Mouse (Mus musculus) liver, postnatal 0 days (tissue): Measurements from ENCODE around the gene Smarca5. TPM values are rescaled to one million over a fixed set of nuclear protein-coding genes. Genes with fewer than 3 reads are reported as not detected.

ENCODE experiments used
- ATAC-seq: fragments of 200-750 bp; cut with Nextera tagmentation; 2 replicates; pipeline ENCODE4 v1.8.0; 2017; ENCODE audit warnings: mild to moderate bottlenecking, moderate library complexity
- DNase-seq: peaks from one replicate; pipeline ENCODE4 v3.0.0-alpha.2; 2016
- H3K27ac ChIP-seq: fragments of 300-500 bp; sonication (generic); 2 replicates; pipeline ENCODE4 v1.5.1; 2014; ENCODE audit warnings: antibody characterized with exemption, moderate library complexity, mild to moderate bottlenecking, low read depth
- H3K27me3 ChIP-seq: fragments of 300-500 bp; sonication (generic); 2 replicates; pipeline ENCODE4 v1.6.1; 2014; ENCODE audit warnings: low read length, control low read depth, mixed read lengths; ENCODE audit not compliant: insufficient read depth
- H3K36me3 ChIP-seq: fragments of 300-500 bp; sonication (generic); replicated peaks from 2 replicates; pipeline ENCODE4 v1.6.1; 2014; ENCODE audit warnings: mild to moderate bottlenecking, control low read depth, low read length, moderate library complexity, mixed read lengths; ENCODE audit not compliant: insufficient read depth
- H3K4me1 ChIP-seq: fragments of 300-500 bp; sonication (generic); 2 replicates; pipeline ENCODE4 v1.6.1; 2014; ENCODE audit warnings: antibody characterized with exemption, mild to moderate bottlenecking, control low read depth; ENCODE audit not compliant: insufficient read depth
- H3K4me2 ChIP-seq: fragments of 300-500 bp; sonication (generic); 2 replicates; pipeline ENCODE4 v1.6.1; 2014; ENCODE audit warnings: low read depth, mild to moderate bottlenecking, low read length, moderate library complexity, mixed read lengths
- H3K4me3 ChIP-seq: fragments of 300-500 bp; sonication (generic); 2 replicates; pipeline ENCODE4 v1.5.1; 2014; ENCODE audit warnings: low read depth, low read length
- H3K9ac ChIP-seq: fragments of 300-500 bp; sonication (generic); replicated peaks from 2 replicates; pipeline ENCODE4 v1.6.1; 2014; ENCODE audit warnings: mild to moderate bottlenecking, moderate library complexity
- H3K9me3 ChIP-seq: fragments of 300-500 bp; sonication (generic); 2 replicates; pipeline ENCODE4 v1.6.1; 2016; ENCODE audit warnings: mild to moderate bottlenecking, control low read depth, low read length, mixed read lengths
- CTCF ChIP-seq: sonication (generic); IDR thresholded peaks from 2 replicates; pipeline ENCODE4 v1.5.1; 2016; ENCODE audit warnings: antibody characterized with exemption, low read depth
- EP300 ChIP-seq: IDR thresholded peaks from 2 replicates; pipeline ENCODE4 v1.6.1; 2016; ENCODE audit warnings: antibody characterized with exemption, low read depth, mild to moderate bottlenecking
- WGBS: fragments of 180-500 bp; shearing (Covaris S2); extraction: QIAGEN DNeasy Blood & Tissue Kit; methylation state at CpG from one replicate; pipeline ENCODE4 v1.1.7; 2014; ENCODE audit not compliant: insufficient replicate concordance; 5-methylcytosine and 5-hydroxymethylcytosine counted together
- polyA plus RNA-seq: library from polyadenylated mRNA; unstranded; fragments of >200 nt; fragmentation: Nextera tagmentation; extraction: Ambion mirVana; gene quantifications from 2 replicates; pipeline ENCODE4 v1.2.1, GENCODE M21; 2015

Gene Smarca5
- polyA plus RNA-seq, 1 experiment from 2014 or later = 25.3 TPM

GRCm38 (mm10) chr8:80683756-80684335 is 55.5 kb downstream of the Smarca5 start:
- no peak overlapping the region for H3K9ac ChIP-seq
- H3K4me3 ChIP-seq = no peak overlapping the region
- WGBS = 34% methylated on average over 5 of the region's 5 CpGs
- H3K27ac ChIP-seq = peak overlapping the region; percentile 30
- no peaks in the 10 kb centered on the region for H3K36me3 ChIP-seq
- H3K4me1 ChIP-seq = peaks cover 11% of the 10 kb centered on the region
- DNase-seq = no peak
- peak; percentile 75 for ATAC-seq
- no peaks in the 10 kb centered on the region for H3K9me3 ChIP-seq
- H3K27me3 ChIP-seq = no peaks in the 10 kb centered on the region
- no peak overlapping the region for H3K4me2 ChIP-seq
- TF ChIP-seq CTCF = no peak
- TF ChIP-seq EP300 = peak; percentile 80; the same call in 1 of the 2 replicates

- H3K36me3 ChIP-seq = no peaks in the 10 kb centered on the region
- no peak for DNase-seq
- no peak overlapping the region for H3K27ac ChIP-seq
- ATAC-seq = peak; percentile 56
- 58% methylated on average over 5 of the region's 5 CpGs for WGBS
- TF ChIP-seq EP300 (peak; percentile 58), CTCF (no peak)
- H3K9ac ChIP-seq = no peak overlapping the region
- peaks cover 11% of the 10 kb centered on the region for H3K4me1 ChIP-seq
- no peaks in the 10 kb centered on the region for H3K27me3 ChIP-seq
- no peak overlapping the region for H3K4me2 ChIP-seq
- H3K9me3 ChIP-seq = no peaks in the 10 kb centered on the region
- H3K4me3 ChIP-seq = no peak overlapping the region
Measured at GRCm38 (mm10) chr8:80682594-80682993, 56.7 kb downstream of the Smarca5 start.

GRCm38 (mm10) chr8:80669277-80669901 is 69.9 kb downstream of the Smarca5 start:
- no peak for DNase-seq
- TF ChIP-seq CTCF (no peak), EP300 (no peak)
- no peak overlapping the region for H3K4me3 ChIP-seq
- no peak overlapping the region for H3K27ac ChIP-seq
- 55% methylated on average over 17 of the region's 17 CpGs for WGBS
- H3K4me1 ChIP-seq = 0 out of 2 replicates have a peak, but pooled peaks cover 3% of the 10 kb centered on the region
- ATAC-seq = no peak
- H3K9me3 ChIP-seq = no peaks in the 10 kb centered on the region
- H3K9ac ChIP-seq = no peak overlapping the region
- peak overlapping the region; percentile 7 for H3K4me2 ChIP-seq
- no peaks in the 10 kb centered on the region for H3K36me3 ChIP-seq
- no peaks in the 10 kb centered on the region for H3K27me3 ChIP-seq

GRCm38 (mm10) chr8:80663476-80663875 is 75.8 kb downstream of the Smarca5 start:
- Histone ChIP-seq H3K9ac (no peak overlapping the region), H3K36me3 (no peaks in the 10 kb centered on the region), H3K27me3 (no peaks in the 10 kb centered on the region), H3K4me3 (no peak overlapping the region), H3K9me3 (no peaks in the 10 kb centered on the region), H3K4me2 (no peak overlapping the region), H3K4me1 (no peaks in the 10 kb centered on the region), H3K27ac (no peak overlapping the region)
- DNase-seq (no peak), ATAC-seq (no peak)
- WGBS = 30% methylated on average over 3 of the region's 3 CpGs
- TF ChIP-seq CTCF = no peak

GRCm38 (mm10) chr8:80661055-80661454 is 78.2 kb downstream of the Smarca5 start:
- peak; percentile 56 for ATAC-seq

GRCm38 (mm10) chr8:80657639-80658038 is 81.7 kb downstream of the Smarca5 start:
- ATAC-seq (no peak), DNase-seq (no peak)
- H3K9ac ChIP-seq = no peak overlapping the region

More at GRCm38 (mm10) chr8:80661055-80661454, 78.2 kb downstream of the Smarca5 start:
- H3K9ac ChIP-seq = no peak overlapping the region
- H3K4me3 ChIP-seq = no peak overlapping the region
- DNase-seq = no peak
- no peak overlapping the region for H3K27ac ChIP-seq
- H3K27me3 ChIP-seq = no peaks in the 10 kb centered on the region
- H3K36me3 ChIP-seq = no peaks in the 10 kb centered on the region
- WGBS = 35% methylated on average over 4 of the region's 4 CpGs
- H3K4me1 ChIP-seq = peaks cover 3% of the 10 kb centered on the region; the same call in 1 of the 2 replicates
- TF ChIP-seq EP300 (peak; percentile 88), CTCF (no peak)
- no peak overlapping the region for H3K4me2 ChIP-seq
- H3K9me3 ChIP-seq = no peaks in the 10 kb centered on the region

More at GRCm38 (mm10) chr8:80657639-80658038, 81.7 kb downstream of the Smarca5 start:
- H3K4me3 ChIP-seq = no peak overlapping the region
- no peak overlapping the region for H3K4me2 ChIP-seq
- WGBS = 23% methylated on average over 4 of the region's 4 CpGs
- no peaks in the 10 kb centered on the region for H3K27me3 ChIP-seq
- no peak overlapping the region for H3K27ac ChIP-seq
- peaks cover 3% of the 10 kb centered on the region; the same call in 1 of the 2 replicates for H3K4me1 ChIP-seq
- no peaks in the 10 kb centered on the region for H3K36me3 ChIP-seq
- no peaks in the 10 kb centered on the region for H3K9me3 ChIP-seq
- TF ChIP-seq EP300 = no peak
- TF ChIP-seq CTCF = no peak

Other genes with a start within 250 kb of the Smarca5 start
- 278 and 289 TPM in 2 replicates for gene Gypa, start 245.7 kb downstream of the Smarca5 start, polyA plus RNA-seq
- gene Frem3, start 128.4 kb downstream of the Smarca5 start, polyA plus RNA-seq = 0.08 and 0.12 TPM in 2 replicates
- gene Gab1, start 141.0 kb upstream of the Smarca5 start, polyA plus RNA-seq = 3.8 and 3.9 TPM in 2 replicates